Mouse (Mus musculus): ENCODE measurements at regions not wholly inside any gene's neighbourhood (a gene's known extent, or its start where the extent isn't known, plus 50 kb on each side); places are given as distances from the start of the nearest gene placed in this dataset.
A peak's percentile ranks its signal among the peaks of the same experiment; 100 is the strongest.
"Not testable (repeated sequence)": the region's sequence is repeated elsewhere in the genome, so short reads cannot be mapped to it uniquely, and the experiment has no call there.

DNA sequence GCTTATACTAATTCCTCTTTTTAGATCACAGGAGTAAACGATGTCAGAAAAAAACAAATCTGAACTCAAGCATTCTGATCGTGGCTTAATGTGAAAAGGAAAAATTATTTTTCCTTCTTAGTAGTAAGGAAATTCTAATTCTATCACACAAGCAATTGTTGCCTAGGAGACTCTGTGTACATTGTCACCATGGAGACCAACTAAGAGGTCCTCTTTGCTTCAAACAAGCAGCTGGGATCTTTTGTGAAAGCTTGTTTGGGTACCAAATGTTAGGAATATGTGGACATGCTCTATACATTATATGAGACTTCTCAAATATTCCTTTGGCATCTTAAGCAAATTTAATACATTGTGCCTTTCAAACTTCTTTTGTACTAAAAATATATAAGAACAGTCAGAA, 345.9 kb upstream of the Atp10a start:
- DNase-seq (ENCODE audit: low read depth): no peak

DNA sequence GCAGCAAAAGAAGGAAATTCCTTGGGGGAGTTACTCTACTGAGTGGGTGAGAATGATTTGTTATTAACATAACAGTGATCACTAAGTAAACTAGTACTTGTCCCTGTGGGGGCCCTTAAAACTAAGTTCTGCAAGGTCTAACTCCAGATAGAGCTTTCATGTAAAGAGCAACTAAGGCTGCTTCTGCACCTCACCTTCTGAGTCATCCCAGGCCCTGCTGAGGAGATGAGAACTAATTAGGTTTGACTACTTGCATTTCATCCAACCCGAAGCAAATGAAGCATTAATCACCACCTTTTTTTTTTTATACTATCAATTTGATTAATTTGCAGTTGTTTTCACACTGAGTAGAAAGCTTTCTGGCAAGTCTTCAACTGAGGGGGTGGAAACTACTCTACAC, 333.6 kb upstream of the Atp10a start:
- no peak for DNase-seq (ENCODE audit: low read depth)

DNA sequence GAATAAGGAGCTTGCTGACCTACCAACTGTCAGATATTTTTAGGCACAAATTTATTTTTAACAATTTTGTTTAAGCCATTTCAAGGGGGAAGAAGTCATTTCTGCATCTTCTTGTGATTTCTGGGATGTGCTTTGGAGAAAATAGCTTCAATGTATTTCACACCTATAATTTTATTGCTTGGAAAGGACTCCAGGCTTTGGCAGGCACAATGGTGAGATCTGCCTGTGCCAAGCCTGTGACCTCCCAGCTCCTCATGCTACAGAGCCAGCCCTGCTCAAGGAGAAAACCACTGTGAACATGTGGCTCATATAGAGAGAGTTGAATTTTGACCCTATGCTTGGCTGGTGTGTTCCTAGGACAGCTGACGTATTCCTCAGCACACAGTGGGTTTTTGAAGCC, 288.6 kb upstream of the Atp10a start:
- DNase-seq (ENCODE audit: low read depth): no peak

DNA sequence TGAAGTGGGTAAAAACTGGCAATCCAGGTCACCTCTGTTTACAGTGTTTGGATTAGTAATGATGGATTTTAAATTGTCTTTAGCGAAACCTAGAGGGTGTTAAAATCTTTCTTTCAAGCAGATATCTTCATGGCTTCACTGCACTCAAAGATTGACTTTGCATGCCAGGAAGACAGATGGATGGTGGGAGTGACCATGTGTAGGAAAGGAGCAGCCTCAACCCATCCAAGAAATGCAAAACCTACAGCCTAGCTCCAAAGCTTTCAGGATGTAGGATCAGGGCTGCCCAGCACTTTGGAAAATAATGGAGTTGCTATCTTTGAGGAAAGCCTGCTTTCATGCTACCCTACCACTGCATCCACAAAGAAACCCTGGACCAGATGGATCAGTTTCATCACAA, 272.6 kb upstream of the Atp10a start:
- DNase-seq (ENCODE audit: low read depth): no peak

DNA sequence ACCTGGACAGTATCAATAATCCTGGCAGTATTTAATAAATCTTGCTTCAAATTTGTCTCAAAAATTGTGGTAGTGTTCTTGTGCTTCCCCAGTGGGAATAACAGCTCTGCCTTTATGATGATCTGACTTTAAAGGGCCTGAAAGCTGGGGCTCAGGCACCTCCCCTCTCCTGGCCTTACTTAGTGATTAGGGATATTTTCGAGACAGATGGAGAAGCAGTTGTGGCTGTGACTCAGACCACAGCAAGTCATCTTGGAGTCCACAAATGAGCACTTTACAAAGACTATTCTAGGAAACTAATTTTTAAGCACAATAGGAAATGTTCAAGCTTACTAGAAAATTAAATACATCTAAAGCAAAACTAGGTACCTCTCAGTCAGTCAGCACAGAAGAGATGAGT, 267.6 kb upstream of the Atp10a start:
- DNase-seq (ENCODE audit: low read depth): no peak

DNA sequence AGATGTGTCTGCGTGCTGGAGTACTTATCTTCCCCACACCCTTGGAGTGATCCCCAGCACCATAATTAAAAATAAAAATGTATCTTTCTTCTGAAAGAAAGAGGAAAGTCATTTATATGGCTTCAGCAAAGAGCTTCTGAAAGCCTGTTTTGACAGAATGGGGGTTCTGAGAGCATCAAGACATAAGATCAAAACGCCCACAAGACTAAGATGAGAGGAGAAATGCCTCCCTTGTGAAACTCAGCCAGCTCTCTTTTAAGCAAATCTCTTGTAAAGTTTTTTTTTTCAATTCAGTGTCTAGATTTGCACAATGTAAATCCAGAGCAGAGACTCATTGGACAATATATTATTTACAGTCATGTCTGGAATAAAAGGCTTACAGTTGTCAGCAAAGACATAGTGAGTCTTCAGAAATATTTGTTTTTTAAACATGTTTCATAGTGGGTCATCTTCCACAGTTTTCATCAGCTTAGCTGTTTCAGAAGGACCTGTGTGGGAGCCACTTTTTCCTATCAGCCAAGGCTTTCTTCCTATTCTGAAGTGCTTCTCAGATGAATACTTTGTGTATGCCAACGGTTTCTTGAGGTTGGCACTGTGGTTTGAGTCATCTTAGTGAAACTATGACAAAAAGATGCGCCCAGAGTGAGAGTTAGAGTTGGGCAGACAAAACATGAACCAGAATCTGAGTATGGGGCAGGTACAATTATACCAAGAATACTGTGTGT, 263.4 kb upstream of the Atp10a start:
- DNase-seq (ENCODE audit: low read depth): no peak

DNA sequence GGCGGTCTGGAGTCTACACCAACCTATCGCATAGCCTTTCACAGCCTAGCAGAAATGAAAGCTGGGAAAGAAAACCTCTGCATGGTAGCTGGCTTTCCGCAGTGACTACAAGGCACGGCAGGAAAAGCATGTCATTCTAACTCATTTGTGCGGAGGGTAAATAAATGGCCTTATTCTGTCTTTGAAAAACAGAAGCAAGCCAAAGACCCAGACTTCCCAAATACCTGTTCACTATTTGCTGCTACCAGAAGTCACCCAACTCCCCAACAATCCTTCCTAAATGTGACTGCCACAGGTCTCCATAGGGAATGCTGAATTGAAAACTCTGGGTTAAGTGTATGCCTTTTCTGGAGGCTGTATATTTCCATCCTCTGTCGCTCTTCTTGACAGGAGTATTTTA, 258.0 kb upstream of the Atp10a start:
- DNase-seq (ENCODE audit: low read depth): no peak

DNA sequence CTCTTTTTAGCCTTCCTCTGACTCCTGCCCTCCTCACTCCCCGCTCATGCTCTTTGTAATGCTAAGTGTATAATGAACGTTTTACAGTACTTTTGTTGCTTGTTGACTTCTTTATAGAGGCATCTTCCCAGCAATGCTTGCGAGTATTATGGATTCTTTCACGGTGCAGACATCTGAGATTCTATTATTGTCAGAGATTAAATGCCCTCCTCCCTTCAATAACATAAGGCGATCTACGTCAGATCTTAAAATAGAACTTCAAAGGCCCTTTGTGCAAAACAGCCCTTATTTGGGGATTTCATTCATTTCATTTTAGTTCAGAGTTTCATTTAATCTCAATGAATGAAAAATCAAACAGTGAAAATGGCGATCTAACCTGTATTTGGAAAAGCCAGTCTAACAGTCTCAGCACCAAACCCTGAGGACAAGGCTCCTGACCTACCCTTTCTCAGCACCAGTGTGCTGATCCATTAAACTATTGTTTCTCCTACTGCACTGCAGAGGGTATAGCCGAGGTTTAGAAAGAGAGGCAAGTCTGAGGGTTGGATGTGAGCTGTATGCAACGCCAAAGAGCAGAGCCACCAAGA, 257.3 kb upstream of the Atp10a start:
- no peak for DNase-seq (ENCODE audit: low read depth)

DNA sequence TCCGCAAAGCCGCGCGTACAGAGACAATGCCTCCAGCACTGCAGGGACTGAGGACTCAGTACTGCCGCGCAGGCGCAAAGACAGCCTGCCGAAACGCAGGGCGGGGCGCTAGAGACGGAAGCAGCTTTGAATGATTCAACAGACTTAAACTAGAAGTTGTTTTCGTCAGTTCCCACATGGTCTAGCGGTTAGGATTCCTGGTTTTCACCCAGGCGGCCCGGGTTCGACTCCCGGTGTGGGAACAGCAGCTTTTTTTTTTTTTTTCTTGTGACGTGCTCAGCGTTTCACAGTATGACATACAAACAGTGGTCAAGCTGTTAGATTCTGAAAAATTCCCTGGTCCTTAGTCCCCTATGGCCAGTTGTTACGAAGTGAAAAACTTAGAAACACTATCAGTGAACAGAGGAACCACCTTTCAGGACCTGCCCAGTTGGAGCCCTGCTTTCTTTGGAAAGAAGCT, 256.8 kb upstream of the Atp10a start:
- DNase-seq (ENCODE audit: low read depth): peak; percentile 89

DNA sequence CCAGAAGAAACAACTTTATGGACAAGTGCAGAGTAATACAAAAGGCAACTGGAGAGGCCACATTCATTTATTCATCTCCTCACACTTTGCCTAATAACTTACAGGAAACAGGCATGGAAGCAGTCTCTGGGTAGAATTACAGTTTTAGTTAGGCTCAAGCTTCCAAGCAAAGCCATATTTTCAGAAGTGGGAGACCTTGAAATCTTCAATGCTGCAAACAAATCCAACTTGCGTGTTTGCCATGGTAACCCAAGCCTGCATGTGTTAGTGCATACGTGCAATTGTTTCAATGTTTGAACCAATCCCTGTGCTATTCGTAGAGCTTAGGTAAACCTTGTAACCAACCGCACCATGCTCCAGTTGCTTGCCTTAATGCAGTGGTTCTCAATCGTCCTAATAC, 256.3 kb upstream of the Atp10a start:
- DNase-seq (ENCODE audit: low read depth): no peak

DNA sequence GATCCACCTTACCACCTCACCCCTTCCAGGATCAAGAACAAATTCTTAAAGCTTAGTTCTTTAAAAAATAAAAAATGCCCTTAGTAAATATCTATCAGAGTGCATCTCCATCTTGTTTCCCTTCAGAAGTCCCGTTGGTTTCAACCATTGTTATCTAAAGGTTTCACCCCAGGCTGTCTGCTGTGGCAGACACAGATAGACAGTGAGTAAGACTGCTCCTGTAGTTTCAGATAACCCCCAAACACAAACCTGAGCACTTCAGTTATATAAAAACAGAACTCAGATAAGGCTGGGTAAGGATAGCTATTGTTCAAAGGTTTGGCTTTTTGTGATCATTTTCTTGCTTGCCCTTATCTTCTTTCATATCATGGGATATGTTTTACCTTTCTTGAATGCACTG, 255.4 kb upstream of the Atp10a start:
- DNase-seq (ENCODE audit: low read depth): no peak

DNA sequence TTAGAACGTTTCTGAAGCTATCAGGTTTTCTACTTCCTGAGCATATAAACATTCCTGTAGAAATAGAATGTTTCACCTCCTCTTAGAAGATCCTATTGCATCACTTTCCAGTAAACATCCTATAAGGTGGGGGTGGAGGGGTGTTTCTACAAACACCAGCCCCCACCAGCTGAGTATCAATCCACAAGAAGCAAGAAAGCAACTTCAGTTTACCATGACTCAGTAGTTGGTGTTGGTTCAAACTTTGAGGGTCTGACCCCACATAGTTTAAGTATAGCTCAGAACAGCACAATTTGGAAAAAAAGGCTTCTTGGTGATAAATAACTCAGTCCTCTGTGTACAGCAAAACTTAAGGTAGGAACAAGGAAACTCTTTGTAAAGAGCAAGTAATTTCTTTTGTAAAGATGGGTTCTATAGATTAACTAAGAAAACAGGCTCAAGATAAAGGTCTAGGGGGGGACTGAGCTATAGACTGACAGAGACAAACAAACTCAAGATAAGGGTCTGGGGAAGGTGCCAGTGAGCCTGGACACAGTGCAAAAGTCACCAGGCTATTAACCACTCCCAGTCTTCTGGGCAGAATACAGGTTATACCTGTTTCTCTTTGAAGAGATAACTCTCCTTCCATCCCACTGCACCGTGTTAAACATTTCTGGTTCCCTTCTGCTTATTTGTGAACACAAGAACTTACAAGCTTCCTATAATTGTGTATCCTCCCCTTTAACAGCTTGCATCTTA, 218.9 kb upstream of the Atp10a start:
- no peak for DNase-seq (ENCODE audit: low read depth)

DNA sequence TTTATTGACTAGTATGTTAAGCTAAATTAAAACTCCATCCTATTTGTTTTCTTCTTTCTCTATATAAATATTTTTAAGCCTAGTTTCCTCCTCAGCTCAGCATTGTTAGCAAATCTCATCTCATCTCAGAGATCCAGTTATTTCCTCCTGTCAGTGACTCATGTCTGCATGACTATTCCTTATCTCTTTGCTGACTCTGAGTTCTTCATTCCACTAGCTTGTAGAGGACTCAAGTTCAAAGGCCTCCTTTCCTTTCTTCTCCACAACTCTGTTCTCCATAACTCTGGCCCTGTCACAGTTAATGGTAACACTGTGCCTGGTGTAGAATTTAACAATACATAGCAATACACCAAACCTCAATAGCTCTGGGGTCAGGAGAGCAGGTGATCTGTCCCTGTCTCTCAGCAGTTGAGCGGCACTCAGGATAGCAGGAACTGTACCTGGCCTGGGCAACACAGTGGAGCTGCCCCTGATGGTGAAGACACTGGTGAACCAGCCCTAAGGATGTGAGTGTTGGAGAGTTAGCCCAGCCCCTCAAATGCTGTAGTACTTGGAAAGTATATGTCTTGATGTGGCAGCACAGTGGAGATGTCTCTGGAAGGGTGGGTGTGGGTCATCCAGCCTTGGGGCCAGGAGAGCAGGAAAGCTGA, 213.3 kb upstream of the Atp10a start:
- no peak for DNase-seq (ENCODE audit: low read depth)

DNA sequence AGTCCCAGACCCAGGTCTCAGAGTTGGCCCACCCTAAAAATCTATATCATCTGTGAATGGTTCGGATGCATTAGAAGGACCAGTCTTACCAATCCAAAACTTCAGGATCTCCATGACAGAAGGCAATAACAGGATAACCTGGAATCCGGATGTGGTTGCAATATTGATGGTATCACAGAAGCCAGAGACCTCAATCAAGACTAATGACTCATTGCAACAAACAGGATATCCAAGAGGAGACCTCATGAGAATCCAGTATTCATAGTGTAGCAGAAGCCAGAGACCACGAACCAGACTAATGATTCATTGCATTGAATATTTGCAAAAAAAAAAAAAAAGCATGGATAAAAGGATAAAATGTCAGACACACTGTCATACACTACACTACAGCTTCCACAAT, 212.7 kb upstream of the Atp10a start:
- DNase-seq (ENCODE audit: low read depth): no peak

DNA sequence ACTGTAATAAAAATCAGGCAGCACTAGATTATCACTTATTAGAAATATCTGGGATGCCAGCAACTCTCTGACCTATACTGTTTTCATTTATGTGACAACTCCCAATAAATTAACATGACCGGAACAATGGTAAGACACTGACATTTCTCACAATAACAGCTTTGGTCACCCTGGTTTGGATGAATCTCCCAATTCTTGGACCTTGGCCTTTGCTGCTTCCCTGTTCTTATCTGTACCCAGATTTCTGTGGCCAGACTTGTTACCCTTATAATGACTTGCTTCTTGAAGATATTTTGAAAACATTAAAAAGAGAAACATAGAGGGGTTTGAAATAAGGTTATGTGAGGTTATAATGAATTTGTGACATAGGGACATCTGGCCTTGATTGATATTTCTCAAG, 210.2 kb upstream of the Atp10a start:
- DNase-seq (ENCODE audit: low read depth): no peak

DNA sequence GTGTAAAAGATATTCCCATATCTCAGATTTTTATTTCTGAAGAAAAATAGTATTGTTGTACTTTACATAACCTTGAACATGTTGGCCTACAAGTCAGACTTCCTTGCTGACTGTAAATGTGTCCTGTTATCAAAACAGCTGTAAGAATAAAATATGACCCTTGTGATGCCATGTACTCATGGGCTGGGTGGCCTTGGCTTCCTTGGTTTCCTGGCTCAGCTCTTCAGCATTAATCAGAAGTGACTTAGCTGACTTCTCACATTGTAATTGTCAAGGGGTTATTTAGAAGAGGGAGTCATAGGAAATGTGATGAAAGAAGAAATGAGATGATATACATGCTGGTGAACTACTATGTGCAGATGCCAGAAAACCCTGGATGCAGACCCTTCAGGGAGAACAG, 209.7 kb upstream of the Atp10a start:
- DNase-seq (ENCODE audit: low read depth): no peak

DNA sequence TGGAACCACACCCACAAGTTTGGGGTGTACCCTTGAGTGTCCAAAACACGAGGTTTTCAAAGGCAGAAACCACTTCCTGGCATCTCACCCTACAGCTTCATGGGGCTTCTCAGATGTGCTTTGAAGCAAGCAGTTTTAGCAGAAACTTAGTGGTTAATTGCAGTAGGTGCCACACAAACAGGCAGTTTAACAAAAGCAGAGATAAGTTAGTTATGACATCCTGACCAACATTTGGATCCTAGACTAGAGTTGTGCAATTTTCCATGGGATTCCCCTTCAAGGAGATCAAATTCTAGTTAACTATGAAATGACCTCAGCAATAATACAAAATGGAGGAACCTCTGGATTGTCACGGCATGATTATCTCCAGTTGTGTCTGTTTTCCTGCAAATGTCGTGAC, 207.2 kb upstream of the Atp10a start:
- DNase-seq (ENCODE audit: low read depth): no peak

DNA sequence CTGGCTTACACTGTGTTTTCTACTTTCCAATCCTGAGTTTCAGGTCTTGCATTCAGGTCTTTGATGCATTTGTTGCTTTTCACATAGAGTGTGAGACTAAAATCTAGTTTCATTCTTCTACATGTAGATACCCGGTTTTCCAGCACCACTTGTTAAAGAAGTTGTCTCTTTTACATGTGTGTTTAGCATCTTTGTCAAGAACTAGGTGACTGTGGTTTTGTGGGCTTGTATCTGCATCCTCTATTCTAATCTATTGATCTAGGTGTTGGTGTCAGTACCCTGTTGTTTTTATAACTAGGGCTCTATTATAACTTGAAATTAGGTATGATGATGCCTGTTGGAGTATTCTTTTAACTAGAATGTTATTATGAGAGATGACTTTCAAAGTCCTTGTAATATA, 204.0 kb upstream of the Atp10a start:
- DNase-seq (ENCODE audit: low read depth): no peak

DNA sequence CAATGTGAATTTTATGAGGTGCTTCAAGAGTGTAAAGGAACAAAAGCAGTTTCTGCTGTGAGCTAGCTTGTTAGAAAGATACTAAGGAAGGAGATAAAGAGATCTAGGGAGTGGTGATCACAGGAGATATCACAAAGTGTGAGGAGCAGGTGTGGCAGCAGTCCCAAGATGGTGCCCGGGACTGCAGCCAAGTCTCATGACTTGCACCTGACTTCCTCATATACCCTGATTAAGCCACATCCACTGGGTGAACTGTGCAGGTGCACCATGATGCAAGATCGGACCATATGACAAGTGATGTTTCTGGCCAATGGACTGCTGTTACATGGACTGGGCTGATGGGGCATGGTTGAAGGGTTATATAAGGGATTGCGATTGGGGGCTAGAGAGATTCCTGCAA, 197.8 kb upstream of the Atp10a start:
- DNase-seq (ENCODE audit: low read depth): not testable (repeated sequence)

DNA sequence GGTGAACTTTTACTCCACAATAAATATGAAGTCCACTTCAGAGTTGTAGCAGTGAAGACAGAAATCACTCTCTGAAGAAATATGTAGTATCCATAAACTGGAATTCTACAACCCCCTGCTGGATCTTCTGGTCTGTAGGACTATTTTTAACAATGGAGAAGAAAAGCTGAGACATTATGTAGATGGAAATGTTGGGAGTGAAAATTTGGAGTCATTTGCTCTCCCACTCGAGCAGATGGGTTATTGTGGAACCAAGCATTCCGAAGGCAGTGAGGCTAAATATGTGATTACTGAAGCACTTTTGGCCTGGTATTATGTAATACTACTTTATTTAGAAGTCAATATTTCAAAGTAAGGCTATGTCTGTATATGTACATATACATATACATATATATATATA, 195.0 kb upstream of the Atp10a start:
- no peak for DNase-seq (ENCODE audit: low read depth)

DNA sequence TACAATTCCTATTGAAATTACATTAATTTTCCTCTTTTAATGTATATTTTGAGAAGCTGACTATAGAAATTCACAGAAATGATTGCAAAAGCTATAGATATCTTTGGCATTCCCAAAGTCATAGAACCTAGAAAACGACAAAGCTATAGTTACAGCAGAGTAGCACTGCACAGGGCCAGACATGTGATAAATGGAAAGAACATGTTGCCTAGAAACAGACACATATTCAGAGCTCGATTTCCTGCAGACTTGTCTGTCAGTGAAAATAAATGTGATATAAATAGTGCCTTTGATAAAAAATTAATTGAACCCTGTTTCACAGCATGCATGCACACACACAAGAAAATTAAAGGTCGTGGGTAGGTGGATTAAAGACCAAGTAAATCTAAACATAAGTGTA, 182.8 kb upstream of the Atp10a start:
- no peak for DNase-seq (ENCODE audit: low read depth)

DNA sequence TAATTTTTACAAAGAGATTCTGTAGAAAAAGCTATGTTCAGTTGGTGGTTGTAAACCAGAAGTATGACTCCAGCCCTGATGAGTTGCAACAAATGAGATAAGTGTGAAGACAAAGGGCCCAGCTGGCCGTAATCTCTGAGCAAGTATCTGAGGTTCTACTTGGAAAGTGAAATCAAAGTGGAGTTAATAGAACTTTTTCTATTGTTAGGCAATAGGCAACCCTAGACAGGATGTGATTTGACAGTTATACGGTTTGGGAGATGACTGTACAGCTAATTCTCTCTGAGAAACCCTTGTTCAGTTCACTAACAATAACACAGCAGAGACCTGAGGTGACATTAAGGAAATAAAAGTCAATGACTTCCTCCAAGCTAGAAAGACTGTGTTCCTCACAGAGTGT, 180.8 kb upstream of the Atp10a start:
- no peak for DNase-seq (ENCODE audit: low read depth)

DNA sequence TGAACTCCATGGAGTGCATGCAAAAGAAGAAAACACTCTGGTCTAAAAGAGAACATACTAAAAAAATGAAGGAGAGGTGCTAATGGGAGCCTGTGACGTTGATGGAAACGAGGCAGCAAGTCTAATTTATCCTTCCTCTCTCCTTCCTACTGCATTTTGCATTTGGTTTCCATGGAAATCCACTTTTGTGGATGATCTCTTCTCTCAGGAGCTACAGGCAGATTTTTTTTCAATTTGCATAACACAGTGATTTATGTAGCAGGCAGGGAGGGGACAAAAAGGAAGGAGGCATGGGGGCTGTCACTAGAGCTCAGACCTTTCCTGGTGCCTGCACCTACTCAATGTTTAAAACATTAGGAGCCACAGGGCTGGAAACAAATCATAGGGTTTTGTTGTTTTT, 167.7 kb upstream of the Atp10a start:
- no peak for DNase-seq (ENCODE audit: low read depth)
